In genomic region chr2:167606745-167607123, GRCm38 (mm10) we compare ENCODE assay signal across 30 mouse cellular contexts. TPM values are rescaled to one million over a fixed set of nuclear protein-coding genes. Genes with fewer than 3 reads are reported as not detected.
DNase-seq lines count a peak whose midpoint lies in the region; ATAC-seq and TF ChIP-seq lines count a peak whose summit lies in the region.
"Had no signal": no experiment of that assay in that cellular context is flagged by ENCODE, and none has a peak within 500 bp of the region (broad histone marks: within the 10 kb centered on the region; RNA-seq: fewer than 3 reads in every experiment).

No protein-coding gene starts in this region.

- H3K4me1 ChIP-seq in embryonic facial prominence, embryonic 14.5 days (ENCODE audit: control insufficient read depth, insufficient read depth, low read length), result no peaks in the 10 kb centered on the region; the same call in 1 of the 2 replicates
- H3K4me1 ChIP-seq in embryonic facial prominence, embryonic 10.5 days, result peaks cover 38% of the 10 kb centered on the region
- H3K4me1 ChIP-seq in heart, embryonic 14.5 days (ENCODE audit: control insufficient read depth in 2 of 2, insufficient read depth in 2 of 2, low read length in 2 of 2), result peaks cover 5 to 17% of the 10 kb centered on the region in 2 experiments; a peak in 3 of 4 replicates
- 0 out of 2 replicates have a peak, but pooled peaks cover 2% of the 10 kb centered on the region for H3K4me1 ChIP-seq in limb, embryonic 14.5 days (ENCODE audit: control insufficient read depth, insufficient read depth, low read length)
- H3K4me1 ChIP-seq in hindbrain, embryonic 12.5 days, result 0 out of 2 replicates have a peak, but pooled peaks cover 3% of the 10 kb centered on the region
- H3K4me1 ChIP-seq: neural tube, embryonic 13.5 days had no signal

- no peak overlapping the region for H3K27ac ChIP-seq in embryonic facial prominence, embryonic 14.5 days (replicated peaks; ENCODE audit: low read depth, low read length)
- H3K27ac ChIP-seq in embryonic facial prominence, embryonic 10.5 days (replicated peaks), result no peak overlapping the region
- no peak overlapping the region for H3K27ac ChIP-seq in heart, embryonic 14.5 days (replicated peaks in 1 of 2; ENCODE audit: control insufficient read depth in 1 of 2, insufficient read depth in 1 of 2, low read depth in 2 of 2, low read length in 2 of 2)
- H3K27ac ChIP-seq in limb, embryonic 14.5 days (replicated peaks; ENCODE audit: low read depth, low read length), result no peak overlapping the region
- H3K27ac ChIP-seq in hindbrain, embryonic 12.5 days, result no peak overlapping the region
- H3K27ac ChIP-seq: embryonic facial prominence, embryonic 13.5 days; hindbrain, embryonic 10.5 days; kidney, embryonic 15.5 days; left cerebral cortex, adult 2 months; midbrain, embryonic 12.5 days; neural tube, embryonic 13.5 days had no signal

- peaks cover 30% of the 10 kb centered on the region for H3K36me3 ChIP-seq in embryonic facial prominence, embryonic 14.5 days (ENCODE audit: control insufficient read depth, insufficient read depth, low read length)
- peaks cover 44% of the 10 kb centered on the region for H3K36me3 ChIP-seq in embryonic facial prominence, embryonic 10.5 days (replicated peaks)
- peaks cover 36% of the 10 kb centered on the region for H3K36me3 ChIP-seq in heart, embryonic 14.5 days (ENCODE audit: control insufficient read depth, insufficient read depth, low read length)
- peaks cover 37% of the 10 kb centered on the region for H3K36me3 ChIP-seq in limb, embryonic 14.5 days (ENCODE audit: control insufficient read depth, insufficient read depth, low read length)
- H3K36me3 ChIP-seq in hindbrain, embryonic 12.5 days, result peaks cover 32% of the 10 kb centered on the region

- ATAC-seq in embryonic facial prominence, embryonic 14.5 days (ENCODE audit: low read depth), result peak; percentile 6; the same call in 1 of the 2 replicates
- no peak for ATAC-seq in heart, embryonic 14.5 days (ENCODE audit: insufficient number of reproducible peaks, insufficient read depth, low FRiP score, low read depth)
- ATAC-seq in limb, embryonic 14.5 days (ENCODE audit: low FRiP score, low read depth), result 0 out of 2 replicates have a peak, but pooled peaks have one; percentile 18
- no peak for ATAC-seq in hindbrain, embryonic 12.5 days (ENCODE audit: low FRiP score)
- ATAC-seq: forebrain, postnatal 0 days; hindbrain, embryonic 16.5 days; lung, postnatal 0 days had no signal

- no peak for TF ChIP-seq POLR2A in limb, embryonic 14.5 days (IDR thresholded peaks at IDR 0.05; ENCODE audit: borderline replicate concordance, extremely low read depth, insufficient read depth, insufficient read length)

- no peak for DNase-seq in embryonic facial prominence, embryonic 14.5 days (ENCODE audit: low spot score)
- DNase-seq in embryonic facial prominence, embryonic 10.5 days (ENCODE audit: low spot score), result no peak
- no peak for DNase-seq in heart, postnatal 10 days
- peak; percentile 41 for DNase-seq in 416B (ENCODE audit: low read depth)
- DNase-seq in limb, embryonic 14.5 days (ENCODE audit: low spot score), result no peak
- DNase-seq in adrenal gland, adult 8-10 months, result no peak
- DNase-seq: adrenal gland, postnatal 10 days; cerebellum, adult 8-10 months; cerebellum, postnatal 25 days; embryo, embryonic 11 days; forebrain, postnatal 0 days; kidney, adult 18-20 months; kidney, postnatal 25 days; lung, adult 18-20 months; thymus, adult 2 months; thymus, postnatal 4 days had no signal

- H3K4me2 ChIP-seq in embryonic facial prominence, embryonic 14.5 days (ENCODE audit: low read depth, low read length), result no peak overlapping the region
- H3K4me2 ChIP-seq in heart, embryonic 14.5 days (ENCODE audit: low read length), result no peak overlapping the region
- no peak overlapping the region for H3K4me2 ChIP-seq in limb, embryonic 14.5 days (replicated peaks; ENCODE audit: low read depth, low read length, severe bottlenecking)
- H3K4me2 ChIP-seq in hindbrain, embryonic 12.5 days (replicated peaks), result no peak overlapping the region
- H3K4me2 ChIP-seq: embryonic facial prominence, embryonic 13.5 days; kidney, embryonic 15.5 days; midbrain, embryonic 12.5 days; neural tube, embryonic 13.5 days had no signal

- no peaks in the 10 kb centered on the region for H3K27me3 ChIP-seq in embryonic facial prominence, embryonic 14.5 days (replicated peaks; ENCODE audit: control insufficient read depth, insufficient read depth, low read length)
- peaks cover 11% of the 10 kb centered on the region for H3K27me3 ChIP-seq in embryonic facial prominence, embryonic 10.5 days (replicated peaks; ENCODE audit: low read depth, poor library complexity, severe bottlenecking)
- no peaks in the 10 kb centered on the region for H3K27me3 ChIP-seq in heart, embryonic 14.5 days (ENCODE audit: control insufficient read depth, insufficient read depth, low read length)
- H3K27me3 ChIP-seq in limb, embryonic 14.5 days (ENCODE audit: control insufficient read depth, insufficient read depth, low read length), result no peaks in the 10 kb centered on the region
- H3K27me3 ChIP-seq in hindbrain, embryonic 12.5 days, result peaks cover 6% of the 10 kb centered on the region
- H3K27me3 ChIP-seq: embryonic facial prominence, embryonic 13.5 days; kidney, embryonic 15.5 days; neural tube, embryonic 13.5 days had no signal

- no peaks in the 10 kb centered on the region for H3K9me3 ChIP-seq in embryonic facial prominence, embryonic 14.5 days (ENCODE audit: control insufficient read depth, low read length)
- no peaks in the 10 kb centered on the region for H3K9me3 ChIP-seq in embryonic facial prominence, embryonic 10.5 days
- H3K9me3 ChIP-seq in heart, embryonic 14.5 days (ENCODE audit: control insufficient read depth, low read length), result no peaks in the 10 kb centered on the region
- H3K9me3 ChIP-seq in limb, embryonic 14.5 days (ENCODE audit: control insufficient read depth, low read length), result no peaks in the 10 kb centered on the region
- no peaks in the 10 kb centered on the region for H3K9me3 ChIP-seq in hindbrain, embryonic 12.5 days (replicated peaks)
- H3K9me3 ChIP-seq: embryonic facial prominence, embryonic 13.5 days; hindbrain, embryonic 10.5 days; kidney, embryonic 15.5 days; megakaryocyte, embryonic 14.5 days; midbrain, embryonic 12.5 days; neural tube, embryonic 13.5 days had no signal

- 75% methylated on average over 4 of the region's 4 CpGs for WGBS in embryonic facial prominence, embryonic 14.5 days
- 84% methylated on average over 4 of the region's 4 CpGs for WGBS in embryonic facial prominence, embryonic 10.5 days
- WGBS in heart, embryonic 14.5 days, result 63% methylated on average over 4 of the region's 4 CpGs
- 73% methylated on average over 4 of the region's 4 CpGs for WGBS in limb, embryonic 14.5 days
- WGBS in hindbrain, embryonic 12.5 days, result 91% methylated on average over 4 of the region's 4 CpGs

- no peak overlapping the region for H3K4me3 ChIP-seq in embryonic facial prominence, embryonic 14.5 days (ENCODE audit: low read depth, low read length)
- H3K4me3 ChIP-seq in embryonic facial prominence, embryonic 10.5 days, result no peak overlapping the region
- H3K4me3 ChIP-seq in heart, embryonic 14.5 days (ENCODE audit: control insufficient read depth in 1 of 2, insufficient read depth in 1 of 2, low read depth in 1 of 2, low read length in 2 of 2), result no peak overlapping the region
- H3K4me3 ChIP-seq in limb, embryonic 14.5 days (replicated peaks; ENCODE audit: low read length), result no peak overlapping the region
- no peak overlapping the region for H3K4me3 ChIP-seq in hindbrain, embryonic 12.5 days
- H3K4me3 ChIP-seq: embryonic facial prominence, embryonic 13.5 days; erythroblast, embryonic 14.5 days; hindbrain, embryonic 10.5 days; kidney, embryonic 15.5 days; left cerebral cortex, adult 2 months; megakaryocyte, embryonic 14.5 days; midbrain, embryonic 12.5 days; neural tube, embryonic 13.5 days had no signal

- intact Hi-C loops in heart, postnatal 10 days (cut with DNase I), result no loop called here

- no peak overlapping the region for H3K9ac ChIP-seq in embryonic facial prominence, embryonic 14.5 days (ENCODE audit: low read depth, low read length)
- H3K9ac ChIP-seq in heart, embryonic 14.5 days (ENCODE audit: low read length), result 0 out of 2 replicates have a peak overlapping the region, but pooled peaks have one; percentile 17
- H3K9ac ChIP-seq in limb, embryonic 14.5 days (ENCODE audit: low read depth, low read length, severe bottlenecking), result no peak overlapping the region
- H3K9ac ChIP-seq in hindbrain, embryonic 12.5 days, result no peak overlapping the region
- H3K9ac ChIP-seq: embryonic facial prominence, embryonic 13.5 days; forebrain, postnatal 0 days; kidney, embryonic 15.5 days; midbrain, embryonic 12.5 days; neural tube, embryonic 13.5 days had no signal

RNA-seq across cellular contexts. Expression of gene Ube2v1, which starts 25.2 kb away (rescaled TPM):
- 249 and 275 TPM in 2 replicates for polyA plus RNA-seq in embryonic facial prominence, embryonic 14.5 days (2014; fragmentation: Nextera tagmentation; extraction: Ambion mirVana)
- polyA plus RNA-seq in embryonic facial prominence, embryonic 10.5 days (2016; fragmentation: Nextera tagmentation; extraction: Ambion mirVana), result 384 and 394 TPM in 2 replicates
- 166 and 175 TPM in 2 replicates for polyA plus RNA-seq in heart, embryonic 14.5 days (2014; fragmentation: Nextera tagmentation; extraction: Ambion mirVana)
- 100 to 1,000 TPM; 120 to 121 TPM for total RNA-seq in heart, postnatal 10 days (2021)
- 137 and 158 TPM in 2 replicates for polyA plus RNA-seq in limb, embryonic 14.5 days (2012; rRNA removed)
- 269 and 270 TPM in 2 replicates for polyA plus RNA-seq in limb, embryonic 14.5 days (2014; fragmentation: Nextera tagmentation; extraction: Ambion mirVana)
- total RNA-seq in adrenal gland, adult 8-10 months (2022), result 100 to 1,000 TPM; 175 to 197 (median 191) TPM
- 290 and 291 TPM in 2 replicates for polyA plus RNA-seq in hindbrain, embryonic 12.5 days (2016; fragmentation: Nextera tagmentation; extraction: Ambion mirVana)

RNA-seq across cellular contexts. Expression of gene Gm20431, which starts 54.6 kb away (rescaled TPM):
- 9.1 and 11.6 TPM in 2 replicates for polyA plus RNA-seq in embryonic facial prominence, embryonic 14.5 days (2014; fragmentation: Nextera tagmentation; extraction: Ambion mirVana)
- polyA plus RNA-seq in embryonic facial prominence, embryonic 10.5 days (2016; fragmentation: Nextera tagmentation; extraction: Ambion mirVana), result 0.68 and 4.9 TPM in 2 replicates
- polyA plus RNA-seq in heart, embryonic 14.5 days (2014; fragmentation: Nextera tagmentation; extraction: Ambion mirVana), result 0.19 and 5.2 TPM in 2 replicates
- total RNA-seq in heart, postnatal 10 days (2021), result 10 to 100 TPM; 21.6 to 23.2 TPM
- 6.1 and 11.0 TPM in 2 replicates for polyA plus RNA-seq in limb, embryonic 14.5 days (2012; rRNA removed)
- polyA plus RNA-seq in limb, embryonic 14.5 days (2014; fragmentation: Nextera tagmentation; extraction: Ambion mirVana), result 7.5 and 16.3 TPM in 2 replicates
- total RNA-seq in adrenal gland, adult 8-10 months (2022), result 10 to 100 TPM; 19.9 to 23.9 (median 22.1) TPM
- polyA plus RNA-seq in hindbrain, embryonic 12.5 days (2016; fragmentation: Nextera tagmentation; extraction: Ambion mirVana), result 16.9 and 18.8 TPM in 2 replicates
- total RNA-seq: forebrain, postnatal 0 days; liver, adult 2 months; midbrain, postnatal 0 days had no signal
- polyA plus RNA-seq: erythroblast, embryonic 14.5 days had no signal

Comparison
In these comparisons a context has a peak if more than half of its experiments do, and no peak if none do; other contexts are left out.
1. ATAC-seq: peak in embryonic facial prominence, embryonic 14.5 days (single experiment) and limb, embryonic 14.5 days (single experiment); none in heart, embryonic 14.5 days (single experiment) and hindbrain, embryonic 12.5 days (single experiment).